Mouse (Mus musculus) cerebellum, adult 8-10 months (tissue): Measurements from ENCODE around the gene Tsen54.

Experiments
- DNase-seq: peaks from one replicate; pipeline ENCODE4 v3.0.0; 2022

Gene Tsen54

DNA sequence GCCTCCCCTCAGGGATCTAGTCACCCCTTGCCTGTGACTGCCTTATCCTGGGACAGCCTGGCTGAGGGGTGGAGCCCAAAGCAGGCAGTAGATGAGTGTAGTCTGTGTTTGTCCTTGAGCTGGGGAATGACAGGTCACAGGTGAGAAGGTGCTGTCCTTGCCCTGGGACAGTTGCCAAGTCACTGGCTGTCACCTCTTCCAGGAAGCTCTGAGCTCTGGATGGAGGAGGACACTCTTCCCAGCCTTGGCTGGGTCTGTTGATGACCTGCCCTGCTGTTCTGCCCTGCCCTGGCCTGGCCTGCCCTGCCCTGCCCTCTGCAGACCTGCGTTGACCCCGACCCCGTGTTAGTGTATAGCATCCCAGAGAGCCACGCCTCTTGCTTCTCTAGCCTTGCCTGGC lies 57.9 kb downstream of the Tsen54 start:
- DNase-seq = no peak
